Mouse (Mus musculus): ENCODE measurements around the gene Hoxa6. TPM values are rescaled to one million over a fixed set of nuclear protein-coding genes. Genes with fewer than 3 reads are reported as not detected.

Hoxa6 gene
- polyA plus RNA-seq, 1 experiment from 2014 or later: 4.4 TPM

DNA sequence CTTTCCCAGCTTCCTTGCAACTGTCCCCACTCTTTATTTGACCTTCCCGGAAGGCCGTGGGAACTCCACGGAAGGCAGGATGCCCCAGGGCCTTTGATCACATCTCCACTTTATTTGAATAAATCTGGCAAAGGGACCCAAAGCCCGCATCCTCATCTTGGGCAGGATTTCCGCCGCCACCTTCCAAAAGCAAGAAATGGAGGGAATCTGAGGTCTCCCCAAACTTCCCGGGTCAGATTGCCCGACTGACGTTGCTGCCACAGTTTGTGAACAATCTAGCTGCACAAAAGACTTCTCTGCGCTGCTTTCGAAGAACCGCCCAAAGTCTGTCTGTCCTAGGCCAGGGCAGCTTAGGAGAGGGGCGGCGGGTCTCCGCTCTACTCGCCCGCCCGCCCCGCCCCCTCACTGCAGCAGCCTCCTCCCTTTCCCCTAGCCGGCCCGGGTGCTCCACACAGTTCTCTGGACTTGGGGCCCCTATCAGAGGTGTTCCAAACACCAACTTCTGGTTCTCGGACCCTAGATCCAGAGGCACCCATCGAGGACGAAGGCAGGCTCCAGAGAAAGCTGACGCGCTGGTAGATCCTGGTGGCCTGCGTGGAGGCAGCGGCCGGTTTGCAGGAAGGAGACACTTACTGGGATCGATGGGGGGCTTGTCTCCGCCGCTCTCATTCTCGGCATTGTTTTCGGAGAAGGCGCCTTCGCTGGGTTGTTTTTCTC lies 16.5 kb upstream of the Hoxa6 start:
- Histone ChIP-seq H3K36me3 (ENCODE audit: control insufficient read depth, insufficient read depth, low read length) (peaks cover 13% of the 10 kb centered on the region; the same call in 1 of the 2 replicates), H3K9me3 (ENCODE audit: control insufficient read depth, low read length) (no peaks in the 10 kb centered on the region), H3K4me1 (ENCODE audit: control insufficient read depth, insufficient read depth, low read length) (peaks cover 21% of the 10 kb centered on the region; the same call in 1 of the 2 replicates), H3K27me3 (ENCODE audit: control insufficient read depth, insufficient read depth, low read length) (0 out of 2 replicates have a peak, but pooled peaks cover 9% of the 10 kb centered on the region), H3K4me3 (ENCODE audit: low read length) (peak overlapping the region; percentile 64), H3K4me2 (replicated peaks; ENCODE audit: low read depth, low read length) (peak overlapping the region; percentile 97), H3K9ac (ENCODE audit: low read depth, low read length) (peak overlapping the region; percentile 87), H3K27ac (ENCODE audit: low read depth, low read length) (peak overlapping the region; percentile 90)
- WGBS: under 1% methylated on average over 36 of the region's 36 CpGs
- ATAC-seq (ENCODE audit: low FRiP score, low TSS enrichment): no peak

- Histone ChIP-seq H3K4me2 (replicated peaks; ENCODE audit: low read depth, low read length) (peak overlapping the region; percentile 97), H3K27ac (ENCODE audit: low read depth, low read length) (peak overlapping the region; percentile 90), H3K4me1 (ENCODE audit: control insufficient read depth, insufficient read depth, low read length) (peaks cover 30% of the 10 kb centered on the region; the same call in 1 of the 2 replicates), H3K27me3 (ENCODE audit: control insufficient read depth, insufficient read depth, low read length) (0 out of 2 replicates have a peak, but pooled peaks cover 7% of the 10 kb centered on the region), H3K36me3 (ENCODE audit: control insufficient read depth, insufficient read depth, low read length) (peaks cover 10% of the 10 kb centered on the region; the same call in 1 of the 2 replicates), H3K9me3 (ENCODE audit: control insufficient read depth, low read length) (no peaks in the 10 kb centered on the region), H3K4me3 (ENCODE audit: low read length) (peak overlapping the region; percentile 64), H3K9ac (ENCODE audit: low read depth, low read length) (peak overlapping the region; percentile 87)
- ATAC-seq (ENCODE audit: low FRiP score, low TSS enrichment): no peak
- WGBS: 1% methylated on average over 24 of the region's 24 CpGs
These were observed 15.6 kb upstream of the Hoxa6 start for GRCm38 (mm10) chr6:52223939-52224760.

- ATAC-seq (ENCODE audit: low FRiP score, low TSS enrichment): no peak
- 2% methylated on average over 13 of the region's 13 CpGs for WGBS
- H3K4me1 ChIP-seq (ENCODE audit: control insufficient read depth, insufficient read depth, low read length): peaks cover 44% of the 10 kb centered on the region
These were observed 14.2 kb upstream of the Hoxa6 start for GRCm38 (mm10) chr6:52222729-52223128.

DNA sequence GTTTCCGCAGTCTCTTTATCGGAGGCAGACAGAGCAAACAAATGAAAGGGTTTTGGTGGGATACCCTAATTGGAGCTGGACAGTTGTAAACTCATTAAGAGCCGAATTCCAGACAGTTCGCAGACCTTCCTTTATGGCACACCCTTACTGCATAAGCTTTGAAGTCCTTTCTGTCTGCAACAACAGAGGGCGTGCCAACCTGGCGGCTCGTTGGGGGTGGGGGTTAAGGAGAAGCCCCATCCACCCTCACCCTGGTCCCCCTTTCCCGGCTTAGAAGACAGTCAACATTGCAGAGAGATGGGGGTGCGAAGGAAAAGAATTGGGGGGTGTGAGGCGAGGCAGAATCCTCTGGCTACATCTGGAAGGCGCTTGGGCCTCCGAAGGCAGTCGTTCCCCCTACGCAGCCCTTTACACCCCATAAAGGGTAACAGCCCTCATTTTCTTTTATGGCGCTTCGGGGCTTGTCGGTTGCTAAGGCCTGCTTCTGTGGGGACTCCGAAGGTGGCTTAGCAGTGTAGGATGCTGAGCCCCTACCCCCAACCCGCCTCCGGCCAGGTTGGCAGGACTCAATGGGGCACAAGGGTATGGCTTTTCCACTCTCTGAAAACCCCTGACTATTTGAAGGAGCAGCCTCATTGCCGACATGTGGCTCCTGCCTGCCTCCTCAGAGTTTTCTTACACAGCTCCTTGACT lies 13.6 kb upstream of the Hoxa6 start:
- Histone ChIP-seq H3K9me3 (ENCODE audit: control insufficient read depth, low read length) (no peaks in the 10 kb centered on the region), H3K4me1 (ENCODE audit: control insufficient read depth, insufficient read depth, low read length) (peaks cover 39% of the 10 kb centered on the region), H3K27ac (ENCODE audit: low read depth, low read length) (peak overlapping the region; percentile 98), H3K4me3 (ENCODE audit: low read length) (peak overlapping the region; percentile 64), H3K36me3 (ENCODE audit: control insufficient read depth, insufficient read depth, low read length) (peaks cover 10% of the 10 kb centered on the region; the same call in 1 of the 2 replicates), H3K9ac (ENCODE audit: low read depth, low read length) (peak overlapping the region; percentile 87), H3K4me2 (replicated peaks; ENCODE audit: low read depth, low read length) (peak overlapping the region; percentile 97), H3K27me3 (ENCODE audit: control insufficient read depth, insufficient read depth, low read length) (0 out of 2 replicates have a peak, but pooled peaks cover 7% of the 10 kb centered on the region)
- 2% methylated on average over 21 of the region's 21 CpGs for WGBS
- ATAC-seq (ENCODE audit: low FRiP score, low TSS enrichment): peak; percentile 43

More at GRCm38 (mm10) chr6:52222729-52223128, 14.2 kb upstream of the Hoxa6 start:
- no peaks in the 10 kb centered on the region for H3K9me3 ChIP-seq (ENCODE audit: control insufficient read depth, low read length)
- H3K4me2 ChIP-seq (replicated peaks; ENCODE audit: low read depth, low read length): peak overlapping the region; percentile 97
- H3K9ac ChIP-seq (ENCODE audit: low read depth, low read length): peak overlapping the region; percentile 87
- peaks cover 10% of the 10 kb centered on the region; the same call in 1 of the 2 replicates for H3K36me3 ChIP-seq (ENCODE audit: control insufficient read depth, insufficient read depth, low read length)
- peak overlapping the region; percentile 98 for H3K27ac ChIP-seq (ENCODE audit: low read depth, low read length)
- peak overlapping the region; percentile 64 for H3K4me3 ChIP-seq (ENCODE audit: low read length)
- 0 out of 2 replicates have a peak, but pooled peaks cover 7% of the 10 kb centered on the region for H3K27me3 ChIP-seq (ENCODE audit: control insufficient read depth, insufficient read depth, low read length)

- H3K4me3 ChIP-seq (ENCODE audit: low read length): peak within 1 kb of the TSS; percentile 64
- peak within 1 kb of the TSS; percentile 98 for H3K27ac ChIP-seq (ENCODE audit: low read depth, low read length)
- ATAC-seq (ENCODE audit: low FRiP score, low TSS enrichment): peak; percentile 25
- no peaks in the 10 kb centered on the region for H3K9me3 ChIP-seq (ENCODE audit: control insufficient read depth, low read length)
- 0 out of 2 replicates have a peak, but pooled peaks cover 7% of the 10 kb centered on the region for H3K27me3 ChIP-seq (ENCODE audit: control insufficient read depth, insufficient read depth, low read length)
- H3K36me3 ChIP-seq (ENCODE audit: control insufficient read depth, insufficient read depth, low read length): peaks cover 10% of the 10 kb centered on the region; the same call in 1 of the 2 replicates
- peak within 1 kb of the TSS; percentile 97 for H3K4me2 ChIP-seq (replicated peaks; ENCODE audit: low read depth, low read length)
- peaks cover 34% of the 10 kb centered on the region for H3K4me1 ChIP-seq (ENCODE audit: control insufficient read depth, insufficient read depth, low read length)
- WGBS: under 1% methylated on average over 46 of the region's 46 CpGs
- H3K9ac ChIP-seq (ENCODE audit: low read depth, low read length): peak within 1 kb of the TSS; percentile 87
These were observed 12.9 kb upstream of the Hoxa6 start, which contains the start of gene Hoxa7 for GRCm38 (mm10) chr6:52221337-52221992. TSS of gene Hoxa7 (minus strand) at chr6:52221854.

- peak overlapping the region; percentile 98 for H3K27ac ChIP-seq (ENCODE audit: low read depth, low read length)
- H3K9me3 ChIP-seq (ENCODE audit: control insufficient read depth, low read length): no peaks in the 10 kb centered on the region
- peak overlapping the region; percentile 87 for H3K9ac ChIP-seq (ENCODE audit: low read depth, low read length)
- H3K36me3 ChIP-seq (ENCODE audit: control insufficient read depth, insufficient read depth, low read length): peaks cover 10% of the 10 kb centered on the region; the same call in 1 of the 2 replicates
- peaks cover 34% of the 10 kb centered on the region for H3K4me1 ChIP-seq (ENCODE audit: control insufficient read depth, insufficient read depth, low read length)
- 3% methylated on average over 12 of the region's 12 CpGs for WGBS
- no peak for ATAC-seq (ENCODE audit: low FRiP score, low TSS enrichment)
- H3K27me3 ChIP-seq (ENCODE audit: control insufficient read depth, insufficient read depth, low read length): 0 out of 2 replicates have a peak, but pooled peaks cover 7% of the 10 kb centered on the region
- H3K4me2 ChIP-seq (replicated peaks; ENCODE audit: low read depth, low read length): peak overlapping the region; percentile 97
- H3K4me3 ChIP-seq (ENCODE audit: low read length): peak overlapping the region; percentile 64
These were observed 12.4 kb upstream of the Hoxa6 start for GRCm38 (mm10) chr6:52220865-52221310.

GRCm38 (mm10) chr6:52220003-52220864 lies 11.7 kb upstream of the Hoxa6 start:
- no peak for ATAC-seq (ENCODE audit: low FRiP score, low TSS enrichment)
- peak overlapping the region; percentile 98 for H3K27ac ChIP-seq (ENCODE audit: low read depth, low read length)
- H3K4me2 ChIP-seq (replicated peaks; ENCODE audit: low read depth, low read length): peak overlapping the region; percentile 97
- H3K4me3 ChIP-seq (ENCODE audit: low read length): peak overlapping the region; percentile 64
- no peaks in the 10 kb centered on the region for H3K9me3 ChIP-seq (ENCODE audit: control insufficient read depth, low read length)
- peaks cover 38% of the 10 kb centered on the region for H3K4me1 ChIP-seq (ENCODE audit: control insufficient read depth, insufficient read depth, low read length)
- 0 out of 2 replicates have a peak, but pooled peaks cover 7% of the 10 kb centered on the region for H3K27me3 ChIP-seq (ENCODE audit: control insufficient read depth, insufficient read depth, low read length)
- H3K9ac ChIP-seq (ENCODE audit: low read depth, low read length): peak overlapping the region; percentile 87
- 6% methylated on average over 32 of the region's 32 CpGs for WGBS
- H3K36me3 ChIP-seq (ENCODE audit: control insufficient read depth, insufficient read depth, low read length): peaks cover 10% of the 10 kb centered on the region; the same call in 1 of the 2 replicates
